Mouse (Mus musculus): ENCODE measurements at regions not wholly inside any gene's neighbourhood (a gene's known extent, or its start where the extent isn't known, plus 50 kb on each side); places are given as distances from the start of the nearest gene placed in this dataset.
A peak's percentile ranks its signal among the peaks of the same experiment; 100 is the strongest.

GRCm38 (mm10) chr3:159689743-159690142 lies 90.8 kb downstream of the Rpe65 start:
- DNase-seq (ENCODE audit: low spot score): no peak

- peak; percentile 3 for DNase-seq (ENCODE audit: low spot score)
Observed at GRCm38 (mm10) chr3:159724340-159725119, 114.9 kb upstream of the Wls start.

GRCm38 (mm10) chr3:159732201-159732600 lies 107.3 kb upstream of the Wls start:
- no peak for DNase-seq (ENCODE audit: low spot score)

- DNase-seq (ENCODE audit: low spot score): no peak
Observed at GRCm38 (mm10) chr3:159733141-159733540, 106.3 kb upstream of the Wls start.

- DNase-seq (ENCODE audit: low spot score): no peak
Observed at GRCm38 (mm10) chr3:159734547-159734946, 104.9 kb upstream of the Wls start.

- DNase-seq (ENCODE audit: low spot score): no peak
Observed at GRCm38 (mm10) chr3:159736070-159736469, 103.4 kb upstream of the Wls start.

- no peak for DNase-seq (ENCODE audit: low spot score)
Observed at GRCm38 (mm10) chr3:159740600-159741279, 98.7 kb upstream of the Wls start.

GRCm38 (mm10) chr3:159741816-159742215 lies 97.7 kb upstream of the Wls start:
- DNase-seq (ENCODE audit: low spot score): no peak

- DNase-seq (ENCODE audit: low spot score): no peak
Observed at GRCm38 (mm10) chr3:159759740-159760139, 79.7 kb upstream of the Wls start.

- no peak for DNase-seq (ENCODE audit: low spot score)
Observed at GRCm38 (mm10) chr3:159760293-159760692, 79.2 kb upstream of the Wls start.

GRCm38 (mm10) chr3:159760949-159761348 lies 78.5 kb upstream of the Wls start:
- no peak for DNase-seq (ENCODE audit: low spot score)

GRCm38 (mm10) chr3:159782222-159782844 lies 57.1 kb upstream of the Wls start:
- no peak for DNase-seq (ENCODE audit: low spot score)

- DNase-seq (ENCODE audit: low spot score): no peak
Observed at GRCm38 (mm10) chr3:159787776-159788175, 51.7 kb upstream of the Wls start.

Measured in urinary bladder, postnatal 25 days (tissue).